Comparison of ENCODE assay signal across 22 mouse cellular contexts in the genomic region with DNA sequence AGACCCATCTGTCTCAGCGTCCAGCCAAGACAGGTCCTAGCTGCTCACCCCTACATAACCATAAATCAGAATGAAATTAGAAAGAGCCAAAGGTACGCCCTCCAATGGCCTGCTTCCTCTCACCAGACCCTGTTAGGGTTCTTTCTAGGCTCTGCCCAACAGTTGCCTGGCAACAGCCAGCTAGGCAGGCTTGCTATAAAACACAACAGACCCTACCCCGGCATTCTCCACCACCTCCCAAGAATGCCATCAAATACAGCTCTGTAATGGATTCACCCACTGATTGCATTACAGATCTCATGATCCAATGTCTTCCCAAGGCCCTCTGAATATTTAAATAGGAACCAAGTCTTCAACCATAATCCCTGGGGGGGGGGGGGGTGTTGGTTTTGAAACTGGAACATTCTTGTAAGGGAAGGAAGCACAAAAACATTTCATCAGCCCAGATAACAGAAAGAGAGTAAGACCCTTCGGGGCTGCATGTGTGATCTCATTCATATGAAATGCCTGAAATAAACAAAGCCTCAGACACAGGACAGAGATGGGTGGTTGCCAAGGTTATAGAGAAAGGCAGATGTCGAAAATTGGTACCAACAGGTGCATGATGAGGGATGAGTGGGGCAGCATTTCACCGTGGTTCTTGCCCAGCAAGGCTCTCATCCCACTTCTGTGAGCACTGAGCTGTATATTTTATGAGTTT.
DNase-seq lines count a peak whose midpoint lies in the region; ATAC-seq and TF ChIP-seq lines count a peak whose summit lies in the region.
"Had no signal": no experiment of that assay in that cellular context is flagged by ENCODE, and none has a peak within 500 bp of the region (broad histone marks: within the 10 kb centered on the region; RNA-seq: fewer than 3 reads in every experiment).

No protein-coding gene starts in this region.

- H3K9me3 ChIP-seq in forebrain, embryonic 16.5 days (ENCODE audit: control insufficient read depth, low read length) = no peaks in the 10 kb centered on the region
- no peaks in the 10 kb centered on the region for H3K9me3 ChIP-seq in forebrain, embryonic 13.5 days (replicated peaks)
- H3K9me3 ChIP-seq in midbrain, embryonic 15.5 days = no peaks in the 10 kb centered on the region
- H3K9me3 ChIP-seq in midbrain, embryonic 16.5 days (replicated peaks; ENCODE audit: control insufficient read depth, low read length, poor library complexity, severe bottlenecking) = no peaks in the 10 kb centered on the region
- H3K9me3 ChIP-seq in neural tube, embryonic 14.5 days (ENCODE audit: control insufficient read depth, low read length) = no peaks in the 10 kb centered on the region
- no peaks in the 10 kb centered on the region for H3K9me3 ChIP-seq in lung, postnatal 0 days (ENCODE audit: low read length)
- H3K9me3 ChIP-seq in stomach, postnatal 0 days (ENCODE audit: control insufficient read depth, low read length) = no peaks in the 10 kb centered on the region
- H3K9me3 ChIP-seq: limb, embryonic 13.5 days; liver, embryonic 15.5 days had no signal

- peaks cover 8% of the 10 kb centered on the region; the same call in 1 of the 2 replicates for H3K36me3 ChIP-seq in forebrain, embryonic 16.5 days (ENCODE audit: control insufficient read depth, insufficient read depth)
- peaks cover 16% of the 10 kb centered on the region for H3K36me3 ChIP-seq in forebrain, embryonic 13.5 days (ENCODE audit: poor library complexity, severe bottlenecking)
- peaks cover 5% of the 10 kb centered on the region; the same call in 1 of the 2 replicates for H3K36me3 ChIP-seq in midbrain, embryonic 15.5 days (replicated peaks)
- H3K36me3 ChIP-seq in midbrain, embryonic 16.5 days (ENCODE audit: control insufficient read depth, insufficient read depth, low read length) = peaks cover 6% of the 10 kb centered on the region; the same call in 1 of the 2 replicates
- peaks cover 10% of the 10 kb centered on the region; the same call in 1 of the 2 replicates for H3K36me3 ChIP-seq in neural tube, embryonic 14.5 days (ENCODE audit: control insufficient read depth, insufficient read depth, low read length)
- H3K36me3 ChIP-seq in lung, postnatal 0 days (ENCODE audit: insufficient read depth, low read length) = no peaks in the 10 kb centered on the region
- H3K36me3 ChIP-seq in stomach, postnatal 0 days (ENCODE audit: control insufficient read depth, insufficient read depth, low read length) = no peaks in the 10 kb centered on the region
- H3K36me3 ChIP-seq: G1E; liver, embryonic 15.5 days had no signal

- no peak overlapping the region for H3K4me2 ChIP-seq in forebrain, embryonic 16.5 days (ENCODE audit: low read length)
- H3K4me2 ChIP-seq in forebrain, embryonic 13.5 days = no peak overlapping the region
- no peak overlapping the region for H3K4me2 ChIP-seq in midbrain, embryonic 15.5 days
- no peak overlapping the region for H3K4me2 ChIP-seq in midbrain, embryonic 16.5 days (ENCODE audit: low read length)
- no peak overlapping the region for H3K4me2 ChIP-seq in neural tube, embryonic 14.5 days (ENCODE audit: low read depth, low read length)
- H3K4me2 ChIP-seq in lung, postnatal 0 days (replicated peaks; ENCODE audit: low read depth, low read length) = no peak overlapping the region
- H3K4me2 ChIP-seq in stomach, postnatal 0 days (replicated peaks; ENCODE audit: low read depth) = no peak overlapping the region
- H3K4me2 ChIP-seq: limb, embryonic 13.5 days; liver, embryonic 15.5 days had no signal

- H3K4me3 ChIP-seq in forebrain, embryonic 16.5 days (replicated peaks; ENCODE audit: low read length) = no peak overlapping the region
- H3K4me3 ChIP-seq in forebrain, embryonic 13.5 days = no peak overlapping the region
- no peak overlapping the region for H3K4me3 ChIP-seq in midbrain, embryonic 15.5 days
- H3K4me3 ChIP-seq in midbrain, embryonic 16.5 days (ENCODE audit: low read depth, low read length) = no peak overlapping the region
- no peak overlapping the region for H3K4me3 ChIP-seq in neural tube, embryonic 14.5 days (ENCODE audit: low read depth, low read length)
- no peak overlapping the region for H3K4me3 ChIP-seq in lung, postnatal 0 days (ENCODE audit: low read depth, low read length)
- H3K4me3 ChIP-seq in stomach, postnatal 0 days (ENCODE audit: low read depth, low read length) = no peak overlapping the region
- H3K4me3 ChIP-seq: layer of hippocampus, adult 2 months; left cerebral cortex, adult 2 months; limb, embryonic 13.5 days; liver, embryonic 15.5 days had no signal

- H3K4me1 ChIP-seq in forebrain, embryonic 16.5 days (replicated peaks; ENCODE audit: control insufficient read depth, insufficient read depth, low read length) = peaks cover 6% of the 10 kb centered on the region
- peaks cover 5% of the 10 kb centered on the region; the same call in 1 of the 2 replicates for H3K4me1 ChIP-seq in forebrain, embryonic 13.5 days
- no peaks in the 10 kb centered on the region for H3K4me1 ChIP-seq in midbrain, embryonic 15.5 days
- 0 out of 2 replicates have a peak, but pooled peaks cover 4% of the 10 kb centered on the region for H3K4me1 ChIP-seq in midbrain, embryonic 16.5 days (ENCODE audit: control insufficient read depth, insufficient read depth, low read length)
- H3K4me1 ChIP-seq in neural tube, embryonic 14.5 days (ENCODE audit: control insufficient read depth, insufficient read depth, low read length) = 0 out of 2 replicates have a peak, but pooled peaks cover 3% of the 10 kb centered on the region
- H3K4me1 ChIP-seq in lung, postnatal 0 days (ENCODE audit: insufficient read depth, low read depth, low read length) = no peaks in the 10 kb centered on the region
- no peaks in the 10 kb centered on the region for H3K4me1 ChIP-seq in stomach, postnatal 0 days (replicated peaks; ENCODE audit: control insufficient read depth, insufficient read depth)
- H3K4me1 ChIP-seq: limb, embryonic 13.5 days; liver, embryonic 15.5 days had no signal

- no peak for TF ChIP-seq EP300 in lung, postnatal 0 days (IDR thresholded peaks at IDR 0.05)
- no peak for TF ChIP-seq EP300 in stomach, postnatal 0 days (optimal IDR thresholded peaks at IDR 0.05)

- H3K27me3 ChIP-seq in forebrain, embryonic 16.5 days (replicated peaks; ENCODE audit: control insufficient read depth, insufficient read depth, low read length) = no peaks in the 10 kb centered on the region
- H3K27me3 ChIP-seq in forebrain, embryonic 13.5 days = no peaks in the 10 kb centered on the region
- H3K27me3 ChIP-seq in midbrain, embryonic 15.5 days (replicated peaks) = no peaks in the 10 kb centered on the region
- no peaks in the 10 kb centered on the region for H3K27me3 ChIP-seq in midbrain, embryonic 16.5 days (ENCODE audit: control insufficient read depth, insufficient read depth, low read depth, low read length)
- no peaks in the 10 kb centered on the region for H3K27me3 ChIP-seq in neural tube, embryonic 14.5 days (ENCODE audit: control insufficient read depth, insufficient read depth, low read length)
- H3K27me3 ChIP-seq in lung, postnatal 0 days (replicated peaks; ENCODE audit: insufficient read depth, low read length) = no peaks in the 10 kb centered on the region
- no peaks in the 10 kb centered on the region for H3K27me3 ChIP-seq in stomach, postnatal 0 days (ENCODE audit: control insufficient read depth, insufficient read depth, low read length)
- H3K27me3 ChIP-seq: limb, embryonic 13.5 days; liver, embryonic 15.5 days had no signal

- ATAC-seq in forebrain, embryonic 16.5 days = peak; percentile 55
- ATAC-seq in forebrain, embryonic 13.5 days = no peak
- 0 out of 2 replicates have a peak, but pooled peaks have one; percentile 24 for ATAC-seq in midbrain, embryonic 15.5 days (replicated peaks)
- no peak for ATAC-seq in midbrain, embryonic 16.5 days
- ATAC-seq in neural tube, embryonic 14.5 days (ENCODE audit: low read depth) = peak; percentile 69; the same call in 1 of the 2 replicates
- no peak for ATAC-seq in lung, postnatal 0 days
- ATAC-seq in stomach, postnatal 0 days (ENCODE audit: low FRiP score, low TSS enrichment) = no peak

- H3K27ac ChIP-seq in forebrain, embryonic 16.5 days (ENCODE audit: low read length) = no peak overlapping the region
- H3K27ac ChIP-seq in forebrain, embryonic 13.5 days = no peak overlapping the region
- H3K27ac ChIP-seq in midbrain, embryonic 15.5 days = no peak overlapping the region
- H3K27ac ChIP-seq in midbrain, embryonic 16.5 days (ENCODE audit: low read length) = no peak overlapping the region
- H3K27ac ChIP-seq in neural tube, embryonic 14.5 days (ENCODE audit: low read depth, low read length) = peak overlapping the region; percentile 45; the same call in 1 of the 2 replicates
- no peak overlapping the region for H3K27ac ChIP-seq in lung, postnatal 0 days (ENCODE audit: low read length)
- no peak overlapping the region for H3K27ac ChIP-seq in stomach, postnatal 0 days (replicated peaks)
- H3K27ac ChIP-seq: layer of hippocampus, adult 2 months; left cerebral cortex, adult 2 months; limb, embryonic 13.5 days; liver, embryonic 15.5 days had no signal

- WGBS in forebrain, embryonic 16.5 days = 63% methylated on average over 6 of the region's 6 CpGs
- 75% methylated on average over 6 of the region's 6 CpGs for WGBS in forebrain, embryonic 13.5 days
- 59% methylated on average over 6 of the region's 6 CpGs for WGBS in midbrain, embryonic 15.5 days
- WGBS in midbrain, embryonic 16.5 days = 61% methylated on average over 6 of the region's 6 CpGs
- WGBS in neural tube, embryonic 14.5 days = 34% methylated on average over 6 of the region's 6 CpGs
- WGBS in lung, postnatal 0 days = 64% methylated on average over 6 of the region's 6 CpGs
- WGBS in stomach, postnatal 0 days = 64% methylated on average over 6 of the region's 6 CpGs

- H3K9ac ChIP-seq in forebrain, embryonic 16.5 days (replicated peaks; ENCODE audit: low read depth, low read length) = no peak overlapping the region
- no peak overlapping the region for H3K9ac ChIP-seq in forebrain, embryonic 13.5 days
- no peak overlapping the region for H3K9ac ChIP-seq in midbrain, embryonic 15.5 days
- no peak overlapping the region for H3K9ac ChIP-seq in midbrain, embryonic 16.5 days (ENCODE audit: low read depth, low read length)
- no peak overlapping the region for H3K9ac ChIP-seq in neural tube, embryonic 14.5 days (replicated peaks; ENCODE audit: low read depth, low read length)
- no peak overlapping the region for H3K9ac ChIP-seq in lung, postnatal 0 days (replicated peaks; ENCODE audit: low read depth)
- no peak overlapping the region for H3K9ac ChIP-seq in stomach, postnatal 0 days (ENCODE audit: low read length)
- H3K9ac ChIP-seq: limb, embryonic 13.5 days; liver, embryonic 15.5 days had no signal

- no peak for TF ChIP-seq CTCF in lung, postnatal 0 days (IDR thresholded peaks at IDR 0.05)
- TF ChIP-seq CTCF in stomach, postnatal 0 days (IDR thresholded peaks at IDR 0.05; ENCODE audit: low read depth) = no peak

- peak; percentile 72 for DNase-seq in brain, adult 2 months (ENCODE audit: low read depth, low spot score)
- DNase-seq in lung, postnatal 0 days (ENCODE audit: low spot score) = no peak
- DNase-seq in stomach, postnatal 0 days (ENCODE audit: low spot score) = no peak
- DNase-seq: adrenal gland, adult 2 months; cerebellum, adult 11-12 months; gastrocnemius, postnatal 10 days; heart, adult 18-20 months; kidney, adult 11 months; kidney, postnatal 10 days; lung, postnatal 10 days; right cerebral cortex, postnatal 4 days; thymus, postnatal 25 days had no signal

Comparison
In these comparisons a context has a peak if more than half of its experiments do, and no peak if none do; other contexts are left out.
1. ATAC-seq: peak in forebrain, embryonic 16.5 days (single experiment), midbrain, embryonic 15.5 days (single experiment) and neural tube, embryonic 14.5 days (single experiment); none in forebrain, embryonic 13.5 days (single experiment), midbrain, embryonic 16.5 days (single experiment), lung, postnatal 0 days (single experiment) and stomach, postnatal 0 days (single experiment).